Mouse (Mus musculus) megakaryocyte, embryonic 14.5 days (primary cell): ENCODE measurements around the gene Slc39a8.

Experiments
- FLI1 ChIP-seq: IDR thresholded peaks from 2 replicates; pipeline ENCODE4 v1.6.1; 2012; ENCODE audit warnings: low read length, inconsistent platforms, mixed read lengths
- GATA1 ChIP-seq: IDR thresholded peaks from 3 replicates; pipeline ENCODE4 v1.6.1; 2012; ENCODE audit warnings: mixed read lengths, low read length, inconsistent platforms, borderline replicate concordance

GRCm38 (mm10) chr3:135904881-135905280, 79.8 kb downstream of the Slc39a8 start:
- TF ChIP-seq GATA1 (no peak), FLI1 (no peak)
